Mouse (Mus musculus): ENCODE data around the gene Kif17.

The Kif17 gene

GRCm38 (mm10) chr4:138259482-138259881, 9.2 kb downstream of the Kif17 start:
- no peak for DNase-seq (ENCODE audit: low spot score in 2 of 2)

- peak; percentile 73 to 88 for DNase-seq (ENCODE audit: low spot score in 2 of 2)
Observed at GRCm38 (mm10) chr4:138261843-138262681, 11.8 kb downstream of the Kif17 start.

GRCm38 (mm10) chr4:138267869-138268268, 17.6 kb downstream of the Kif17 start:
- DNase-seq (ENCODE audit: low spot score in 2 of 2): no peak

GRCm38 (mm10) chr4:138272011-138272997, 22.1 kb downstream of the Kif17 start:
- peak in 1 of 2 experiments; percentile 45 for DNase-seq (ENCODE audit: low spot score in 2 of 2)

GRCm38 (mm10) chr4:138278346-138278745, 28.1 kb downstream of the Kif17 start:
- DNase-seq (ENCODE audit: low spot score in 2 of 2): no peak

GRCm38 (mm10) chr4:138282834-138283233, 32.6 kb downstream of the Kif17 start:
- DNase-seq (ENCODE audit: low spot score in 2 of 2): peak; percentile 16 to 34

- no peak for DNase-seq (ENCODE audit: low spot score in 2 of 2)
Observed at GRCm38 (mm10) chr4:138286411-138286810, 36.2 kb downstream of the Kif17 start.

- DNase-seq (ENCODE audit: low spot score in 2 of 2): no peak
Observed at GRCm38 (mm10) chr4:138288691-138289090, 38.5 kb downstream of the Kif17 start.

- no peak for DNase-seq (ENCODE audit: low spot score in 2 of 2)
Observed at GRCm38 (mm10) chr4:138292028-138292427, 41.8 kb downstream of the Kif17 start.

- DNase-seq (ENCODE audit: low spot score in 2 of 2): no peak
Observed at GRCm38 (mm10) chr4:138293261-138293948, 43.2 kb downstream of the Kif17 start.

- DNase-seq (ENCODE audit: low spot score in 2 of 2): no peak
Observed at GRCm38 (mm10) chr4:138293949-138294550, 43.8 kb downstream of the Kif17 start.

- DNase-seq (ENCODE audit: low spot score in 2 of 2): no peak
Observed at GRCm38 (mm10) chr4:138301271-138301780, 51.1 kb downstream of the Kif17 start.

- no peak for DNase-seq (ENCODE audit: low spot score in 2 of 2)
Observed at GRCm38 (mm10) chr4:138303011-138303410, 52.8 kb downstream of the Kif17 start.

GRCm38 (mm10) chr4:138303742-138304141, 53.5 kb downstream of the Kif17 start:
- no peak for DNase-seq (ENCODE audit: low spot score in 2 of 2)

- peak; percentile 85 to 97 for DNase-seq (ENCODE audit: low spot score in 2 of 2)
Observed at GRCm38 (mm10) chr4:138304340-138305104, 54.3 kb downstream of the Kif17 start, which contains the start of gene Ddost. TSS of gene Ddost (plus strand) at chr4:138304730.

- no peak for DNase-seq (ENCODE audit: low spot score in 2 of 2)
Observed at GRCm38 (mm10) chr4:138307025-138307424, 56.8 kb downstream of the Kif17 start.

GRCm38 (mm10) chr4:138307739-138308138, 57.5 kb downstream of the Kif17 start:
- DNase-seq (ENCODE audit: low spot score in 2 of 2): no peak

GRCm38 (mm10) chr4:138310311-138310910, 60.2 kb downstream of the Kif17 start:
- DNase-seq (ENCODE audit: low spot score in 2 of 2): no peak

GRCm38 (mm10) chr4:138311595-138311994, 61.4 kb downstream of the Kif17 start:
- peak in 1 of 2 experiments; percentile 54 for DNase-seq (ENCODE audit: low spot score in 2 of 2)

GRCm38 (mm10) chr4:138312105-138312504, 61.9 kb downstream of the Kif17 start:
- DNase-seq (ENCODE audit: low spot score in 2 of 2): no peak
